Mouse (Mus musculus) forebrain, embryonic 14.5 days (tissue): ENCODE results near the gene Tmem175. TPM values are rescaled to one million over a fixed set of nuclear protein-coding genes. Genes with fewer than 3 reads are reported as not detected.

Experiments used
- ATAC-seq: fragments of 200-750 bp; cut with Nextera tagmentation; 2 replicates; pipeline ENCODE4 v1.8.0; 2017; ENCODE audit warnings: mild to moderate bottlenecking, moderate library complexity
- DNase-seq: peaks from one replicate; pipeline ENCODE4 v3.0.0-alpha.2; 2015; ENCODE audit warnings: low spot score
- H3K27ac ChIP-seq: fragments of 300-500 bp; sonication (generic); 2 replicates; pipeline ENCODE4 v1.5.1; 2014; ENCODE audit warnings: low read depth, mild to moderate bottlenecking, control low read depth, low read length, moderate library complexity
- H3K27me3 ChIP-seq: fragments of 300-500 bp; sonication (generic); replicated peaks from 2 replicates; pipeline ENCODE4 v1.6.1; 2014; ENCODE audit warnings: low read length, control low read depth, mixed read lengths; ENCODE audit not compliant: control insufficient read depth, insufficient read depth
- H3K36me3 ChIP-seq: fragments of 300-500 bp; sonication (generic); 2 replicates; pipeline ENCODE4 v1.6.1; 2014; ENCODE audit warnings: low read length, control low read depth; ENCODE audit not compliant: control insufficient read depth, insufficient read depth
- H3K4me1 ChIP-seq: fragments of 300-500 bp; sonication (generic); 2 replicates; pipeline ENCODE4 v1.6.1; 2014; ENCODE audit warnings: antibody characterized with exemption, low read length, control low read depth; ENCODE audit not compliant: control insufficient read depth, insufficient read depth
- H3K4me2 ChIP-seq: fragments of 300-500 bp; sonication (generic); 2 replicates; pipeline ENCODE4 v1.6.1; 2014; ENCODE audit warnings: mild to moderate bottlenecking, control low read depth, low read length
- H3K4me3 ChIP-seq: fragments of 300-500 bp; sonication (generic); 2 replicates; pipeline ENCODE4 v1.5.1; 2014; ENCODE audit warnings: low read depth, low read length, control low read depth
- H3K9ac ChIP-seq: fragments of 300-500 bp; sonication (generic); 2 replicates; pipeline ENCODE4 v1.6.1; 2014; ENCODE audit warnings: mild to moderate bottlenecking, low read length, control low read depth, moderate library complexity
- H3K9me3 ChIP-seq: fragments of 300-500 bp; sonication (generic); replicated peaks from 2 replicates; pipeline ENCODE4 v1.6.1; 2016; ENCODE audit warnings: low read length, control low read depth, mixed read lengths; ENCODE audit not compliant: control insufficient read depth
- WGBS: fragments of 180-500 bp; shearing (Covaris S2); extraction: QIAGEN DNeasy Blood & Tissue Kit; methylation state at CpG from one replicate; pipeline ENCODE4 v1.1.7; 2014; 5-methylcytosine and 5-hydroxymethylcytosine counted together
- polyA plus RNA-seq: library from polyadenylated mRNA; unstranded; fragments of >200 nt; fragmentation: Nextera tagmentation; extraction: Ambion mirVana; gene quantifications from 2 replicates; pipeline ENCODE4 v1.2.1, GENCODE M21; 2014

The Tmem175 gene
- polyA plus RNA-seq, 1 experiment from 2014 or later = 32.3 TPM

- H3K9ac ChIP-seq = no peak overlapping the region
- peaks cover 4% of the 10 kb centered on the region for H3K27me3 ChIP-seq
- DNase-seq (peak; percentile 56), ATAC-seq (no peak)
- H3K4me1 ChIP-seq = peaks cover 5% of the 10 kb centered on the region; the same call in 1 of the 2 replicates
- no peaks in the 10 kb centered on the region for H3K9me3 ChIP-seq
- no peak overlapping the region for H3K4me2 ChIP-seq
- H3K36me3 ChIP-seq = no peaks in the 10 kb centered on the region
- H3K4me3 ChIP-seq = no peak overlapping the region
- H3K27ac ChIP-seq = 0 out of 2 replicates have a peak overlapping the region, but pooled peaks have one; percentile 1
- WGBS = 8% methylated on average over 4 of the region's 4 CpGs
Observed at GRCm38 (mm10) chr5:108697341-108697753, 67.8 kb downstream of the Tmem175 start.

Other genes with a start within 250 kb of the Tmem175 start
- gene Pde6b, start 241.4 kb upstream of the Tmem175 start, polyA plus RNA-seq = 0.17 TPM in 1 of 2 replicates, not detected in the other
- 374 and 426 TPM in 2 replicates for gene Atp5k, start 195.3 kb upstream of the Tmem175 start, polyA plus RNA-seq
- gene Mfsd7a, start 180.9 kb upstream of the Tmem175 start, polyA plus RNA-seq = 0.06 and 0.09 TPM in 2 replicates
- 27.7 and 35.9 TPM in 2 replicates for gene Pcgf3, start 168.5 kb upstream of the Tmem175 start, polyA plus RNA-seq
- gene Cplx1, start 79.7 kb upstream of the Tmem175 start, polyA plus RNA-seq = 65.1 and 90.1 TPM in 2 replicates
- 45.5 and 50.6 TPM in 2 replicates for gene Gak, start within 50 bp of the Tmem175 start, polyA plus RNA-seq
- gene Idua, start 30.6 kb downstream of the Tmem175 start, polyA plus RNA-seq = 5.7 and 7.0 TPM in 2 replicates
- 9.1 and 15.6 TPM in 2 replicates for gene Dgkq, start 39.9 kb downstream of the Tmem175 start, polyA plus RNA-seq
- 2.1 and 2.2 TPM in 2 replicates for gene Slc26a1, start 45.8 kb downstream of the Tmem175 start, polyA plus RNA-seq
- gene Fgfrl1, start 62.6 kb downstream of the Tmem175 start, polyA plus RNA-seq = 4.3 and 4.7 TPM in 2 replicates
- not detected in 2 replicates for gene Rnf212, start 145.2 kb downstream of the Tmem175 start, polyA plus RNA-seq
- not detected in 2 replicates for gene Tmed11, start 165.6 kb downstream of the Tmem175 start, polyA plus RNA-seq
- gene Vmn2r8, start 179.1 kb downstream of the Tmem175 start, polyA plus RNA-seq = not detected in 2 replicates
- gene Vmn2r9, start 222.8 kb downstream of the Tmem175 start, polyA plus RNA-seq = not detected in 2 replicates